Mouse (Mus musculus) small intestine, adult 2 months (tissue): Measurements from ENCODE around the gene Pipox.

Experiments
- CTCF ChIP-seq: fragments of 200-500 bp; IDR thresholded peaks from 2 replicates; pipeline ENCODE4 v1.5.1; 2012; ENCODE audit warnings: low read depth, mild to moderate bottlenecking, control low read depth, inconsistent platforms, low read length, moderate library complexity, mixed read lengths; ENCODE audit not compliant: insufficient replicate concordance, insufficient read length; ENCODE audit errors: extremely low read depth
- POLR2A ChIP-seq: fragments of 200-500 bp; IDR thresholded peaks from 2 replicates; pipeline ENCODE4 v1.6.1; 2012; ENCODE audit warnings: low read depth, mild to moderate bottlenecking, control low read depth, inconsistent platforms, low read length, moderate library complexity

GRCm38 (mm10) chr11:77892883-77893282, 1.0 kb downstream of the Pipox start:
- TF ChIP-seq CTCF: no peak
- TF ChIP-seq POLR2A: no peak
